Mouse (Mus musculus): Measurements from ENCODE around the gene Tmod2.

The Tmod2 gene

DNA sequence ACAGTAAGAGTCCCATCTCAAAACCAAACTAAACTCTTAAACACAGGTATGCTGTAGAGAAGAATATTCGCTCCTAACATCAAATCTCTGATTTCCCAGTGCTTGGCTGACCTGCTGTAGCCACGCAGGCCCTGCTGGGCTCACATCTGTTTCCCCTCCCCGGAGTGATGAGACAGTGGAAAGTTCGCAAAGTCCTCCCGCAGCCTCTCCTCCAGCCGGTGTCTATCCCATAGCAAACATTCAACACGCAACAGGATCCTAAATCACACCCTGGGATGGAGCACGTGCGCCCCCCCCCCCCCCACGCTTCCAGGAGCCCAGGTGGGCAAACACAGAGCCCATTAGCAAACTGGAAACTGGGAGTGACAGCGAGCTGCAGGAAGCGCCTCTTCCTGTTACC, 9.6 kb downstream of the Tmod2 start:
- DNase-seq (ENCODE audit: low read depth in 2 of 2, low spot score in 2 of 2), result no peak

DNA sequence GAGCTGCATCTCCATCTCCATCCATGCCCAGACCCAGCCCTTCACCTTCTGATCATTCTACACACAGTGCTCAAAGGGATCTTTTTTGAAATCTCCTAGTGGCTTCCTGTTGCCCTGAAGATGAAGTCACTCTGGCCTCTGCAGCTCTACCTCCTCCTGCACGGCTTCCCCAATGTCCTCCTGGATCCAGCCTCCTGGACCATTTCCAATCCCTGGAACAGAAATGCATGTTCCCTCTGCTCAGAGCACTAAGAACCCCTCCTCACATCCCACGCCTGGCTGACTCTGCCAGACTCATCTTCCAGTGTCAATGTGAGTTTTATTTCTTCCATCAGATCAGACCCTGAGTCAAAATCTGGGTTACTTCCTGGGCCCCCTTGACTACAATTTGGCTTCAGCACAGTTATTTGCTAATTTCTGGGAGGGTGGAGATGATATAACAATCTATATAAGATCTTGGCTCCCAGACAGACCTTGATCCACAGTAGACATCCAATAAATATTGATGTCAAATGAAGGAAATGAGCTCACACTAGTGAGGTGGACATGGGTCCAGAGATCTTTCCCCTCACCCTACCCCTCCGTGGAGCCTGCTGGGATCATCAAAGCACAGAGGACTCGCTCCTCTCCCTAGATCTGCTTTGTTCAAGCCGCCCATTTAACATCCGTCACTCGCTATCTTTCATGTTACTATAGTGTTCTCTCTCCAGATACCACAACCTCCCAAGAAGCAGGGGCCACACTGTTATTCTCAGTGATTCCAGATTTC, 10.8 kb downstream of the Tmod2 start:
- DNase-seq (ENCODE audit: low read depth in 2 of 2, low spot score in 2 of 2), result no peak

DNA sequence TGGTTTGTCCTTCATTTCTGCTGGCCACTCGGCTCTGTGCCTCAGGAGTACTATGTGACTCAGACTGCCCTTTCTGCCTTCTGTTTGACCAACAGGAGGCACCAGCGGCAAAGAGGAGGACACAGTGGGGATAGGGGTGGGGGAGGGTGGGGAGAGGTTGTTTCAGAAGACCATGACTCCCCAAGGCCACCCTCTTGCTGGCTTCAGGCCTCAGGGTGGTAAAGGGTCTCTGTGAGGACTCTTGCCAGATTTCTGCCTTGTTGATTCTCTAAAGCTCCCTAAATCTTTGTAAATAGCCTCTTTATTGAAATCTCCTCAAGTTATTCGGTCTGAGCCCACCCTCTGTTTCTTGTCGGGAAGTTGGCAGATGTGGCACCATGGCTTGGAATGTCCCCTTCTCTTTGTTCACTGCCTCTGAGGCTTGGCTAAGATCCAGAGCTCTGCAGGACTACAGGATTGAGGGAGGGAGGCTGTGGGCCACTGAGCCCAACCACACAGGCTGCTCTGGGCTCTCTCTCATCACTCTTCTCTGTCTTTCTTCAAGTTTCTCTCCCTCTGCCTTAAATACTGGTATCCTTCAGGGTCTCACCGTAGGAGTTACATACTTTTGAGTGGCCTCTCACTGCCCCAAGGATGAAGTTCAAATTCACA, 11.8 kb downstream of the Tmod2 start:
- DNase-seq (ENCODE audit: low read depth in 2 of 2, low spot score in 2 of 2), result no peak

DNA sequence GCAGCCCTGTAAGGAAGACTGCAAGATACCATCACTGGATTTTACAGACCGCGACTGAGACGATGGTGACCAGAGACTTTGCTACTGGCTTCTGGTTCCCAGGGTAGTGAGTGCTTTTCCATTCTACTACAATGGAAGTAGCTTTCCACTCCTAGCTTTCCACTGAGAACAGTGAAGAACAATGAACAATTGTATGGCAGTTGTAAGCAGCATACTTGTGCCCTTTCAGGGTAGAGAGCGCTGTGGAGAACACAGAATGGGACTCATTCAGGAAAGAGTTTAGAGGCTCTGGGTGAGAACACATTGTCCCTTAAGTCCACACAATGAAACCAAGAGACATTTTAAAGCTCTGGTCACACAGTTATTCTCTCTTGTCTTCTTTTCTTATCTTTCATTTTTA, 13.5 kb downstream of the Tmod2 start:
- no peak for DNase-seq (ENCODE audit: low read depth in 2 of 2, low spot score in 2 of 2)

DNA sequence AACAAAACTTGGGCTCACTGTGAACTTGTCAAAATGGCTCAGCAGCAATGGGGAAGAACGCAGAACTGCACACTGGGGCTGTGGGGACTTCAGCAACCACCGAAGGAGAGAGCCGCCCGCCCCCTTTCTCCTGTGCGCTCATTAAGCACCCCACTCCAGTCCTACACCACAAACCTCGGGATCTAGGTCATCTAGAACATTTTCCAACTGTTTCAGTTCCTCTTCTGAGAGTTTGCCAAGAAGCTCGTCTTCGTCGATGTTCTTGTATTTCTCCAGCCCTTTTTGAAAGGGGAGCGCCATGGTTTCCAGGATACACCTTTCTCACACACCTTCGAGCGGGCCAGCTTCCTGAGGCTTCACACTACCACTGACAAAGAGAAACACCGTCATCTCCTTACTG, 14.1 kb downstream of the Tmod2 start:
- no peak for DNase-seq (ENCODE audit: low read depth in 2 of 2, low spot score in 2 of 2)

DNA sequence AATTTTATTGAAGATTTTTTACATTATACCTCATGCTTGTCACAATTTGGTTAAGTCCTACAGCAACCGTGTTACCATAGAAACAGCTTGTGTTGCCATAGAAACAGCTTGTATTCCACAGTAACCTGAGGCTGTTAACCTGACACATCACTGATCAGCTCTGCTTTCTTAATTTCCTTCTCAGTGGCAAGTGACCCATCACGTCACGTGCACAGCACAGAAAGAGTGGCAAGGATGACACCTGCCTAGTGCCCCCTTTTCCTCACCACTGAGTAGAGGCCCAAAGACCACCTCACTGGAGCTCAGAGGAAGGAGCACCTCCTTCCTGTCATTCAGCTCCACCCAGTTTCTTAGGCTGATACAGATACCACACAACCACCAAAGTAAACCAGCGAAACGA, 17.6 kb downstream of the Tmod2 start:
- DNase-seq (ENCODE audit: low read depth in 2 of 2, low spot score in 2 of 2), result no peak

DNA sequence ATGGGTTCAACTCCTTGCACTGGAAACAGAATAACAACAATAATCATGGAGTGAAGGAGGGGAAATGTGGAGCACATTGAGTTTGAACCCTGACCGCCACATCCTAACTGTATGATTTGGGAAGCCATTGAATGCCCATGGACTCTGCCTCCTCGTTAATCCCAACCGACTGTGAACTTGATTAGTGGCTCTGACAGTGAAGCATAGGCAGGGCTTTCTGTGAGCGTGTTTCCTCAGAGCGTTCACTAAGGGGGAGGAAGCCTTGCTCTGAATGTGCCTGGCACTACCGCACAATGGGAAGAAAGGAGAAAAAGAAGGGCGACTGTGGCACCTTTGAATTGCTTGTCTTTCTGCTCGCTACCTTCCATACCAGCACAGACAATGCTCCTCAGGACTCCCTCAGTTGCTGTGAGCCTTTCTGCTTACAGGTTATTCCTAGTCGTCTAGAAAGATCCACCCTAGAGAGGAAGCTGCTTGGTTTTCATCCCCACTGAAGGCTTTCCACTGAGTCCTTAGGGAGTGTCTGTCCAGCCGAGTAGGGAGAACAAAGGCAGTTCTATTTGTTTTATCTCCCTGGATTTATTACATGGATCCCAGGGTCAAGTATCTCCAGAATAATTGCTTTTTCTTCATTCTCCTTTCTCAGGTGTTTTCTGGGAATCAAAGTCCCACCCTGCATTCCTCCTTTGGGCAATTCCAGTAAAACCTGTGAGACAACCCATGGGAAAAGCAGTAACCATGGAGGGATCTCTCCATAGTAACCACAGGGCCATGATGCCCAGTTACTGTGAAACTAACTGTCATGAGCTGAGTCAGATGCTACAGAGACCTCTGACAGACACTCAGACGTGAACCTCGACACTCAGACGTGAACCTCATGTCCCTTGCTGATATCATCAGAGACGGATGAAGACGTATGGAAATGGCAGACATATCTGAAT, 21.0 kb downstream of the Tmod2 start:
- DNase-seq (ENCODE audit: low read depth in 2 of 2, low spot score in 2 of 2), result no peak

DNA sequence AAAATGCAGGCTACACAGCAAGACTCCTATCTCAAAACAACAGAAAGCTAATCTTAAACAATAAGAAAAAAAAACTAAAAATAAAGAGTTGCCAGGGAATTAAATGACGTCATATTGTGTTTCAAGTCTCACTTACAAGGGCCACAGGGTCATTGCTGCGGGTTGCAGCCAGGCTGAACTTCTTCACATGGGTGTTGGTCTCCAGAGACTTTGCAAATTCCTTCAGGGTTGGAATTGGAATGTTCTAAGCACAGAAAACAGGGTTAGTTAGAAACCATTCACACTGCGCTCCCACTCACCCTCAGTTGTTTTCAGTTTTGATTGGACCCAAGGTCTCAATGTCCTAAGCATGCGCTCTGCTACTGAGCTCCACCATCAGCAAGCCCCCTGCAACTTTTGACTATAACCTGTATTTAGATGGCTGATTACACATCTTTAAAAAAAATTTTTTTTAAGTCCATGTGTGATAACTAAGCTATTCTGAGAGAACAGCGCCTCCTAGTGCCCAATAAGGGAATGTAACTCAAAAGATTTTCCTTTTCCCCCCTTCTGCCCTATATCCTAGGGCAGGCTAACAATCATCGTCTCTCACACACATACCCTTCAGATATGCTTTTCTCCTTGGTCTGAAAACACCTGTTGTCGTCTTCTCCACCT, 29.3 kb downstream of the Tmod2 start:
- DNase-seq (ENCODE audit: low read depth in 2 of 2, low spot score in 2 of 2), result peak in 1 of 2 experiments; percentile 23

DNA sequence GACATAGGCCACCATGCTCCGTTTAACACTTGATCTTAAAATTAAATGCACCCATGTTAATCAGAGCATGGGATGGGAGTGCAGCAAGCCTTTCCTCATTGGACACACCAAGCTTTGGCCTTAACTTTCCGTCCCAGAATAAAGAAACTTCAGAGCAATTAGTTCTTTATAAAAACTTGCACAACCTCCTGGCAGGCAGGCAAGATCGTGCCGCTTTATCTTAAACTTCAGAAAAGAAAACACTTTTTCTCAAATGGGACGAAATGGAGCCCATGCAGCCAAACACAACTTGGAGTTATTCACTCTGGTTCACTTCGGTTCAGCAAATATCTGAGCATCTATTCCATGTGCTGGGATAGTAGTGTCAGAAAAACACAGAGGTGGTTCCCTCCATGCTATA, 31.8 kb downstream of the Tmod2 start:
- no peak for DNase-seq (ENCODE audit: low read depth in 2 of 2, low spot score in 2 of 2)

DNA sequence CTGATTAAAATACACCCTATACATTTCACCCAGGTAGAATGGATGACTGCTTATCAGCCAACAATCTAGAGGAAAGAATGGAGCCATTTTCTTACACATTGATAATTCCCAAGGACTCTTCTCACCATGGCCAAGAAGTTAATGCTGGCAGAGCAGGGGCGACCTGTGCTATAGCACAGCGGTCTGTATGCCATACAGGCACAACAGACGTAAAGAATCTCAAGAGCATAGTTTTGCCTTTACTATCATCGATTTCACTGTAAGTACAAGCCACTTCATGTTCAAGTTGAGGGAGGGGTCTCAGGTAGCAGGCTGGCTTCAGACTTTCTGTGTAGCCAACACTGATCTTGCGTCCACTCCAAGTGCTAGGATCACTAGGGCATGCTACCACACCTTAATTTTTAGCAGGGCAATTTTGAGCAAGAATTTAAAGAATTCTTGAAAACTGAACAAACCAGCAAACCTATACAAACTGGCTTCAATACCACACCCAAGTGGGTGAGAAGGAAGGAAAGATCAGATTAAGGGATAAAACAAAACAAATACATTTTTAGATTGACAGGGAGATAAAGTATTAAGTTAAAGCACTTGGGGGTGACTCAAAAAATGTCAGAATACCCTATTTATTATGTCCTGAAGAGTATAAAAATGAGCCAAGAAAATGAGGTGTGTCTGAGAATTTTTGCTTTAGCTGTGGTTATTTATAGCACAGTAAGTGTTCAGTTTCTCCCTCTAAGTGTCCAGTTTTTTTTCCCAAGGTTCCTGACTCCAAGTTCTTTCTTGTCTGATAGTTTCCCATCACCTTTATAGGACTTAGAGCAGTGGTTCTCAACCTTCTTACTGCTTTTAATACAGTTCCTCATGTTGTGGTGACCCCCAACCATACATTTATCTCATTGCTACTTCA, 39.8 kb downstream of the Tmod2 start:
- DNase-seq (ENCODE audit: low read depth in 2 of 2, low spot score in 2 of 2), result no peak

DNA sequence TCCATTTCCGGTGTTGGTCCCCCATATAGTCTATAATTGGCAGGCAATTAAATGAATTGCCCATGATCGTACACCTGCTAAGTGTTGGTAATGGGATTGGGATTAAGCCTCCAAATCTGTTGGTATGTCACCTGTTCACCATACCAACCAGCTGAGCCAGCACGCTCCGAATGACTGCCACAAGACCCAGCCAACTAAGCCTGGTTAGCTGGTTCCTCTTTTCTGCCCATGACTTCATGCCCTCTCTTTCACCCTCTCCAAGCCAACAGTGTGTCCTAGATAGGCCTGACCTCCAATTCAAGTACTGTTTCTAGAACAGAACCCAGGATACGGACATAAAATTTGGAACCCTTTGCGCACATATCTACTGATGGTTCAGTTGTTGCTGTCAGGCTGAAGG, 42.7 kb downstream of the Tmod2 start:
- DNase-seq (ENCODE audit: low read depth in 2 of 2, low spot score in 2 of 2), result no peak

DNA sequence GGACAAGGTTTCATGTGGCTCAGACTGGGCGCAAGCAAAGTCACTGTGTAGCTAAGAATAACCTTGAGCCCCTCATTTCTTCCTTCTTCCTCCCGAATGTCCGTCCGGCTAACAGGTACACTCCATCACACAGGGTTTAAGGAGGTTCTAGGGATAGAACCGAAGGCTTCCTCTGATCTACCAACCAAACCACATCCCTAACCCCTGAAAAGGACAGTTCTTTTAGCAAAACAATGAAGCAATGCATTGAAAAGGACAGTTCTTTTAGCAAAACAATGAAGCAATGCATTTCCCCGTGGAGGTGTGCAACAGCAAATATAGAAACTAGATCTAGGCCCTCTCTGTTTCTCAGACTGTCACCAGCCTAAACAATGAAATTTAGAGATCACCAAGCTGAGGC, 46.2 kb downstream of the Tmod2 start:
- no peak for DNase-seq (ENCODE audit: low read depth in 2 of 2, low spot score in 2 of 2)

DNA sequence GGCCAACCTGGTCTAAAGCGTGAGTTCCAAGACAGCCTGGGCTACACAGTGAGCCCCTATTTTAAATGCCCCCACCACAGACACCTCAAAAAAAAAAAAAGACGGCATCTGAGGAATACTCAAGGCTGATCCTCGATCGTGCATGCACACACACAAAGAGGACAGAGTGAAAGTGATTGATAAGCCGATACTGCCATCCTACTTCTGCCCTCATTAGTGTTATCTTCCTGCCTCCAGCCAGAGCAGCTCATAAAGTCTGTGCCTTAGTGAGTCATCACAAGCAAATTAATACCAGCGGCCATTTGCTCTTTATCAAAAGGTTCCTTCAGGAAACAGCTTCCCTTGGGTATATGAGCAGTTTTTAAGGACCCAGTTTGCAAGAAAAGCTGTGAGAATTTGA, 47.5 kb downstream of the Tmod2 start:
- DNase-seq (ENCODE audit: low read depth in 2 of 2, low spot score in 2 of 2), result no peak

DNA sequence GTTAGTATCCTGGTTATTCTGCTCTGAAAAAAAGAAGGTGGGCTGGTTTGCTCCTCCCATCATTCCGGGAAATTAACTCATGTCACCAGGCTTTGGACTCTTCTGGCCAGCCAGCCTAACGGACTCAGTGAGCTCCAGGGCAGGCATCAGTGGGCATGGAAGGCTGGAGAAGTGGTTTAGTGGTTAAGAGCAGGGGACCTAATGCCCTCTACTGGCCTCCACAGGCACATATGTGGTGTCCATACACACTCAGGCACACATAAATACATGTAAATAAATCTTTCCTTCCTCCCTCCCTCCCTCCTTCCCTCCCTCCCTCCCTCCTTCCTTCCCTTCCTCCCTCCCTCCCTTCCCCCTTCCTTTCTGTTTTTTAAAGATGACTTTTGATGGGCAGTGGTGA, 47.9 kb downstream of the Tmod2 start:
- no peak for DNase-seq (ENCODE audit: low read depth in 2 of 2, low spot score in 2 of 2)

DNA sequence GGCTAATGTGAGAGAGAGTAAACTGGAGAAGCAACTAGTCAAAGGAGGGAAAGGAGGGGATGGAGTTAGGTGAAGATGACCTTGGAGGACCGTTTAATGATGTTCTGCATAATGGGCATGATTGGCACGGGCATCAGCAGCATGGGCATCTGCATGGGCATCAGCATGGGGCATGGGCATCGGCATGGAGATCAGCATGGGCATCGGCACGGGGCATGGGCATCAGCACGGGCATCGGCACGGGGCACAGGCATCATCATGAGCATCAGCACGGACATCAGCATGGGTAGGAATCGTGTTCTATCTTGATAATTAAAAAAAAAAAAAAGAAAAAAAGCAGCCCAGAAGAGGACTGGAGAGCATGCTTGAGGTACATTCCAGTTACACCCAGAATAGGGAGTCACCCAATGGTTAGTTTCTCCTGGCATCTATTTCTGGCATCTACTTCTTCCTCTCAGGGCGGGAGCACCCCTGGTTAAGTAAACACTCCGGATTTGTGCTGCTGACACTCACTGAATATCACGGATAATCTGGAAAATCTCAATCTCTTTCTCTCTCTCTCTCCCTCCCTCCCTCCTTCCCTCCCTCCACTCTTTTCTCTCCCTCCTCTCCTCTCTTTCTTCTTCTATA, 50.0 kb downstream of the Tmod2 start:
- DNase-seq (ENCODE audit: low read depth in 2 of 2, low spot score in 2 of 2), result no peak

DNA sequence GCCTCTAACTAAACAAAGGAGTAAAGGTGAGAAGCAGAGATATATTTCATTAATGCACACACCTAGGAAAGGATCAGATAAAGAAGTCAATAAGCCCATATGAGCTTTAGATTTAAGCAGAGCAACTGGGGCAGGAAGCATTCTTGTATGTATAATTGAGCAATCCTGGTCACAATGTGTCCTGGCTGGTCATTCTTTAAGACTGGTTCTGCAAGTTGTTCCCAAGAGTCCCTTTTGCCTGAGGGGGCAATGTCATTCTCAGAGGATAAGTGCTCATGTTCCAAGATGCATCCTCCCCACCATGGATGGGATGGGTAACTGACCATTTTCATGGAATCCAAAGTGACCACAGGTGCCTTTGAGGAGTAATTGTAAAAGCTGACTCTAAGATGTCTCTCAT, 50.8 kb downstream of the Tmod2 start:
- DNase-seq (ENCODE audit: low read depth in 2 of 2, low spot score in 2 of 2), result no peak

DNA sequence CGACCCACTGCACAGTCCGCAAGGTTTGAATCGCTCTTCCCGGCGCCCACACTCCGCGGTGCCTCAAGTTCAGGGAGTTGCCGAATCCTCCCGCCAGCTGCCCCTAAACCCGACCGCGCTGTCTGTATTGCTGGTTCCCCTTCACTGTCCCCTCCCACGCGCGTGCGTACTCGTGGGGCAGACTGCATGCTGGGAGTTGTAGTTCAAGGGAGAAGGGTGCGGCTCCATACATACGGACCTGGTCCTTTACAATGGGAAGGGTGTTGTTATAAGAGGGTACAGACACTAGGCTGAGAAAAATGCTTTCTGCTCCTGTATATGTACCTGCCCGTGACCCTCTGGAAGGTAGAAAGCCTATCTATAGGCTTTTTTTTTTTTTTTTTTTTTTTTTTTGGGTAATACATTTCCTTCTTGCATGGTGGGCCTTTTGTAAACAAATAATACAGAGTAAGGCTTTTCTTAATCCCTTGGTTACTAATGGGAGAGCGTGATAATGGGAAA, 51.6 kb downstream of the Tmod2 start, which contains the start of gene Tmod3:
Tmod3 (minus strand) TSS at position 146 of the 501 bp plus-strand sequence.
- DNase-seq (ENCODE audit: low read depth in 2 of 2, low spot score in 2 of 2), result peak; percentile 87 to 93

DNA sequence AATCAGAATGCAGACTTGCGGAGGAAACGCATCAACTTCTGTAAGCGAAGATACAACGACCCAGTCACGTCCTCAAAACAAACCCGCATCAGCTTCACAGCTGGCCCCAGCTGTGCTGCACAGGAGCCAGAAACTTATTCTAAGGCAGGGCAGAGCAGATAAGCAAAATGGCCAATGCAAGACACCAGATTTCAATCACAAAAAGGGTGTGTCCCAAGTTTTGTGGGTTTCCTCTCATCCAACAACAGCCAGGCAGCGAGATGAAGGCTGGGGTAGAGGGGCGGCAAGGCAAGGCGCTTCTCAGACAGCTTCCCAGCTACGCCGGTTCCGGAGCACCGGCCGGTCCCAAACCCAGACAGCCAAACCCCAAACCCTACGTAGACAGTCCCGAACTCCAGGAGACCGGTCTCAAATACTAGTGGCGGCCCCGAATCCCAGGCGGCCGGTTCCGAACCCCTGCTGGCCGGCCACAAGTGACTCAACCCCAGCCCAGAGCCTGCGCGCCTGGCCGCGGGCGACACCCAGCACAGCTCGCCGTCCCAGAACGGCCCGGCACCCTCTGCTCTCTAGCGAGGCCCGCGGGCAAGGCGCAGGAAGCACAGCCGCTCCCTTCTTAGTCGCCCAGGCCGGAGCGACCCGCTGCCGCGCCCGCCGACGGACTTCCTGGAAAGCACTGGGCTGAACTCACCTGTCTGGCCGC, 52.2 kb downstream of the Tmod2 start:
- peak; percentile 42 to 45 for DNase-seq (ENCODE audit: low read depth in 2 of 2, low spot score in 2 of 2)

DNA sequence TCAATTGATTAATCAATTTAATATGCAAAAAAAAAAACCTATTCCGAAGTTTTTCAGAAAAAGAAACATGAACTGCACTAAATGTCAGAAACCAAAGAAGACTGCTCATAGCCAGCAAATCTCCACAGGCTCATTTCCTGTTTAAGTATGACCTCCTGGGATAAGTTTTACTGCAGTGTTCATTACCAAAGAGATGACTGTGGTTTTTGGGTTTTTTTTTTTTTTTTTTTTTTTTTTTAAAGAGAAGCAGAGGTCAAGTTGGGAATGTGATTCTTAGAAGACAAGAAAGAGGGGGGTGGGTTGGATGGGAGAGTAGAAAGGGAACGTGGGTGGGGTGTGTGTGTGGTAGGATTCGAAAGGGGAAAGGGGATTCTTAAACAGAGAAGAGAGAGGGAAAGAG, 52.8 kb downstream of the Tmod2 start:
- no peak for DNase-seq (ENCODE audit: low read depth in 2 of 2, low spot score in 2 of 2)

Measured in CD8-positive naive resting alpha-beta T cell, adult 2 months (primary cell).